Mouse (Mus musculus) intestine, postnatal 0 days (tissue): ENCODE measurements around the gene Ciita. TPM values are rescaled to one million over a fixed set of nuclear protein-coding genes. Genes with fewer than 3 reads are reported as not detected.

Experiments used
- ATAC-seq: fragments of 200-750 bp; cut with Nextera tagmentation; 2 replicates; pipeline ENCODE4 v1.8.0; 2017; ENCODE audit warnings: mild to moderate bottlenecking, moderate TSS enrichment, moderate library complexity
- H3K27ac ChIP-seq: fragments of 300-500 bp; sonication (generic); 2 replicates; pipeline ENCODE4 v1.5.1; 2014; ENCODE audit warnings: mild to moderate bottlenecking, low read depth, low read length, moderate library complexity
- H3K27me3 ChIP-seq: fragments of 300-500 bp; sonication (generic); replicated peaks from 2 replicates; pipeline ENCODE4 v1.6.1; 2014; ENCODE audit warnings: low read length, mixed read lengths; ENCODE audit not compliant: control insufficient read depth, insufficient read depth
- H3K36me3 ChIP-seq: fragments of 300-500 bp; sonication (generic); 2 replicates; pipeline ENCODE4 v1.6.1; 2014; ENCODE audit warnings: mild to moderate bottlenecking, moderate library complexity; ENCODE audit not compliant: control insufficient read depth, insufficient read depth
- H3K4me1 ChIP-seq: fragments of 300-500 bp; sonication (generic); replicated peaks from 2 replicates; pipeline ENCODE4 v1.6.1; 2014; ENCODE audit warnings: antibody characterized with exemption, low read length, mixed read lengths; ENCODE audit not compliant: control insufficient read depth, insufficient read depth
- H3K4me2 ChIP-seq: fragments of 300-500 bp; sonication (generic); replicated peaks from 2 replicates; pipeline ENCODE4 v1.6.1; 2014; ENCODE audit warnings: low read depth, mild to moderate bottlenecking, moderate library complexity
- H3K4me3 ChIP-seq: fragments of 300-500 bp; sonication (generic); 2 replicates; pipeline ENCODE4 v1.5.1; 2014; ENCODE audit warnings: low read depth, low read length
- H3K9ac ChIP-seq: fragments of 300-500 bp; sonication (generic); 2 replicates; pipeline ENCODE4 v1.6.1; 2014; ENCODE audit warnings: mild to moderate bottlenecking, low read depth, low read length
- H3K9me3 ChIP-seq: fragments of 300-500 bp; sonication (generic); 2 replicates; pipeline ENCODE4 v1.6.1; 2016; ENCODE audit warnings: mixed run types; ENCODE audit not compliant: control insufficient read depth
- CTCF ChIP-seq: sonication (generic); IDR thresholded peaks from 2 replicates; pipeline ENCODE4 v1.5.1; 2016; ENCODE audit warnings: low read depth, mild to moderate bottlenecking, control low read depth, antibody characterized with exemption, moderate library complexity
- WGBS: fragments of 180-500 bp; shearing (Covaris S2); extraction: QIAGEN DNeasy Blood & Tissue Kit; methylation state at CpG from one replicate; pipeline ENCODE4 v1.1.7; 2014; 5-methylcytosine and 5-hydroxymethylcytosine counted together
- polyA plus RNA-seq: library from polyadenylated mRNA; unstranded; fragments of >200 nt; fragmentation: Nextera tagmentation; extraction: Ambion mirVana; gene quantifications from 2 replicates; pipeline ENCODE4 v1.2.1, GENCODE M21; 2015

Gene Ciita
- polyA plus RNA-seq, 1 experiment from 2014 or later = 0.42 TPM

- ATAC-seq = no peak
Observed at GRCm38 (mm10) chr16:10490503-10491150, 10.8 kb downstream of the Ciita start.

GRCm38 (mm10) chr16:10491716-10492115 is 11.9 kb downstream of the Ciita start:
- Histone ChIP-seq H3K4me2 (no peak overlapping the region), H3K36me3 (no peaks in the 10 kb centered on the region), H3K27ac (no peak overlapping the region), H3K4me1 (0 out of 2 replicates have a peak, but pooled peaks cover 3% of the 10 kb centered on the region), H3K9me3 (no peaks in the 10 kb centered on the region), H3K4me3 (no peak overlapping the region), H3K27me3 (peaks cover 10% of the 10 kb centered on the region; the same call in 1 of the 2 replicates), H3K9ac (no peak overlapping the region)
- no peak for TF ChIP-seq CTCF
- no peak for ATAC-seq
- 83% methylated on average over 4 of the region's 4 CpGs for WGBS

More at GRCm38 (mm10) chr16:10490503-10491150, 10.8 kb downstream of the Ciita start:
- peaks cover 10% of the 10 kb centered on the region; the same call in 1 of the 2 replicates for H3K27me3 ChIP-seq
- TF ChIP-seq CTCF = no peak
- H3K4me2 ChIP-seq = no peak overlapping the region
- WGBS = 80% methylated on average over 18 of the region's 18 CpGs
- H3K27ac ChIP-seq = no peak overlapping the region
- 0 out of 2 replicates have a peak, but pooled peaks cover under 1% of the 10 kb centered on the region for H3K4me1 ChIP-seq
- H3K4me3 ChIP-seq = no peak overlapping the region
- no peaks in the 10 kb centered on the region for H3K36me3 ChIP-seq
- H3K9ac ChIP-seq = no peak overlapping the region
- no peaks in the 10 kb centered on the region for H3K9me3 ChIP-seq

GRCm38 (mm10) chr16:10492587-10492986 is 12.7 kb downstream of the Ciita start:
- H3K36me3 ChIP-seq = no peaks in the 10 kb centered on the region
- peaks cover 10% of the 10 kb centered on the region; the same call in 1 of the 2 replicates for H3K27me3 ChIP-seq
- H3K4me3 ChIP-seq = no peak overlapping the region
- 0 out of 2 replicates have a peak, but pooled peaks cover 3% of the 10 kb centered on the region for H3K4me1 ChIP-seq
- H3K4me2 ChIP-seq = no peak overlapping the region
- 84% methylated on average over 3 of the region's 3 CpGs for WGBS
- no peak for TF ChIP-seq CTCF
- H3K9ac ChIP-seq = no peak overlapping the region
- H3K27ac ChIP-seq = no peak overlapping the region
- H3K9me3 ChIP-seq = no peaks in the 10 kb centered on the region
- no peak for ATAC-seq

DNA sequence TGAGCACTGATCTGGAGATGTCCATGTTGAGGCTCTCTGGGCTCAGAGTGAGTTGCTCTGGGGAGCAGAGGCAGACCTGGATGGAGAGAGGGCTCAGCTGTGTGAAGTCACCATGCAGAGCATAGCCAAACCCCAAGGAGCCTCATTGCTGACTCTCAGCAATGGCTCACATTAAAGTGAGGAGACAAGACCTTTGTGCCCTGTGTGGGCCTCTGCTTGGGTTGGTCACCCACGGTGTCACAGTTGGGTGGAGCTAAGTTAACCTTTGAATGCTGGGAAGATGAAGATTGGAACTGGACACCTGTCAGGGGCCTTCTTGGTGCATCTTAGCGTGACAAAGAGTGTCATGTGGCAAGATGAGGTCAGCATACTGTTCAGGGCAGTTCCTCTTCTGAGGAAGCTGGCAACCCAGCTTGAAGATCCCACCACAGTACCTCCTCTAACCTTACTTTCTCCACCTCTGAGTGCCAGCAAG is 16.0 kb downstream of the Ciita start:
- Histone ChIP-seq H3K27ac (no peak overlapping the region; the same call in 1 of the 2 replicates), H3K4me1 (0 out of 2 replicates have a peak, but pooled peaks cover 3% of the 10 kb centered on the region), H3K9me3 (no peaks in the 10 kb centered on the region), H3K27me3 (no peaks in the 10 kb centered on the region), H3K4me2 (no peak overlapping the region), H3K9ac (no peak overlapping the region), H3K4me3 (no peak overlapping the region), H3K36me3 (no peaks in the 10 kb centered on the region)
- ATAC-seq = peak; percentile 31; the same call in 1 of the 2 replicates
- WGBS = 52% methylated on average over 2 of the region's 2 CpGs
- TF ChIP-seq CTCF = no peak

DNA sequence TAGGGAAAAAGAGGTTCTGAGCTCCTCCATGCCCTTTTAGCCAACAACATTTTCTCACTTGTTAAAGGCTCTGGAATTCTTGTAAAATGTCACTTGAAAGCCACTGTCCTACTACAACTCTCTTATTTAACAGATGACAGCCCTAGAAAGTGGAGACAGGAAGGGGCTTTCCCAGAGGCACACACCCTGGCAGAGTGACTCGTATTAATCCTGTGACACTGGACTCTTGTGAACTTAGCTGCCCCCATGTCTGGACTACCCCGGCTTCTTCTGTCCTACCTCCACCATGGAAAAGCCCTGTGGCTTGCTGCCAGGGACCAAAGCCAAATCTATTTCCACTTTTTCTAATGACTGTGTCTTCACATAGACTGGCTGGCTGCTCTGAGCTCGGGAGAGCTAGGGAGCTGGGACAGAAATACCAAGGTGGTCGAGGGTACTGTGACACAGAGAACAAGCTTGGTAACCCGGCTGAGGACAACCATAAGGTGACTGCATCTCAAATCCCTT is 18.3 kb downstream of the Ciita start:
- H3K36me3 ChIP-seq = no peaks in the 10 kb centered on the region
- H3K4me2 ChIP-seq = no peak overlapping the region
- 59% methylated on average over 5 of the region's 5 CpGs for WGBS
- H3K27me3 ChIP-seq = no peaks in the 10 kb centered on the region
- H3K9me3 ChIP-seq = no peaks in the 10 kb centered on the region
- H3K4me1 ChIP-seq = 0 out of 2 replicates have a peak, but pooled peaks cover 3% of the 10 kb centered on the region
- no peak overlapping the region for H3K9ac ChIP-seq
- H3K27ac ChIP-seq = no peak overlapping the region
- TF ChIP-seq CTCF = no peak
- no peak for ATAC-seq
- H3K4me3 ChIP-seq = no peak overlapping the region

DNA sequence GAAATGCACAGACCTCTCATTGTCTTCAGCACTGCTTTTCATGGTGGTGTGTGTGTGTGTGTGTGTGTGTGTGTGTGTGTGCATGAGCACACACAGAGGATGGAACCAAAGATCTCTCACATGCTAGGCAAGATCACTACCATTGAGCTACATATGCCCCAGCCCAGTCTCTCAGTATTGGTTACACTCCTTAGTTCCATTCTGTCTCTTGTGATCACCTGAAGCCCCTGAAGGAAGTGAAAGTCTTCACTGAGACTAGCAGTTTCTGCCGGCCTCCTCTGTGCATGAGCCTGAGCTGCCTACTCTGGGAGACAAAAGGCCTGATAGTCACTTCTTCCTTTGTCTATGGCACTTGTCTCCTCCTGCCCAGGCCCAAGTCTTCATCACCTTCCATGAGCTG is 19.3 kb downstream of the Ciita start:
- Histone ChIP-seq H3K4me1 (0 out of 2 replicates have a peak, but pooled peaks cover 3% of the 10 kb centered on the region), H3K4me3 (no peak overlapping the region), H3K9me3 (no peaks in the 10 kb centered on the region), H3K27me3 (no peaks in the 10 kb centered on the region), H3K36me3 (no peaks in the 10 kb centered on the region), H3K9ac (no peak overlapping the region), H3K27ac (no peak overlapping the region), H3K4me2 (no peak overlapping the region)
- 54% methylated on average over 1 of the region's 1 CpGs for WGBS
- no peak for TF ChIP-seq CTCF
- ATAC-seq = no peak
